ENCODE assay signal across 7 mouse cellular contexts in the genomic region with DNA sequence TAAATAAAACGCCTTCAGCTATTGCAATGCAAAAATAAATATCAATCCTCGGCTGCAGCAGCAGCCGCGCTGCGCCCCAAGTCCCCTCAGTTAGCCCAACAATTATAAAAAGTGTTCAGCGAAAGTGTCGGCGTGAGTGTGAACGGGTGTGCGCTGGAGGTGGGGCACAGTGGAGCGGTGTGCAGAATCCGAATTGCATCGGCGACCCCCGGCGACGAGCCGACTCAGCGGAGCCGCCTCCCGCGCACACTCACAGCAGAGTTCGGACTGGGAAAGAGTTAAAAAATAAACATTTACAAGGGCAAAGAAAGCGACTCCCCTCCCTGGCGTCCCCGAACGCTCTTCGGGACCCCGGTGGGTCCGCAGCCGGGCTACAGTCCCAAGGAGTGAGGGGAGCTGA. TPM values are rescaled to one million over a fixed set of nuclear protein-coding genes. Genes with fewer than 3 reads are reported as not detected.
DNase-seq lines count a peak whose midpoint lies in the region; ATAC-seq lines count a peak whose summit lies in the region.

No protein-coding gene starts in this region.

- no peak; the same call in 1 of the 2 replicates for ATAC-seq in lung, embryonic 16.5 days (ENCODE audit: low read depth)
- no peak; the same call in 1 of the 2 replicates for ATAC-seq in forebrain, embryonic 11.5 days (replicated peaks; ENCODE audit: low FRiP score)
- peak; percentile 10; the same call in 1 of the 2 replicates for ATAC-seq in intestine, embryonic 16.5 days
- ATAC-seq in neural tube, embryonic 14.5 days (ENCODE audit: low read depth) = 0 out of 2 replicates have a peak, but pooled peaks have one; percentile 2

- H3K4me2 ChIP-seq in lung, embryonic 16.5 days (ENCODE audit: low read depth, low read length) = peak overlapping the region; percentile 82
- H3K4me2 ChIP-seq in forebrain, embryonic 11.5 days (ENCODE audit: low read depth, low read length, severe bottlenecking) = peak overlapping the region; percentile 99
- peak overlapping the region; percentile 89 for H3K4me2 ChIP-seq in intestine, embryonic 16.5 days (ENCODE audit: low read depth, low read length)
- H3K4me2 ChIP-seq in neural tube, embryonic 14.5 days (ENCODE audit: low read depth, low read length) = peak overlapping the region; percentile 96

- under 1% methylated on average over 31 of the region's 31 CpGs for WGBS in lung, embryonic 16.5 days
- under 1% methylated on average over 31 of the region's 31 CpGs for WGBS in forebrain, embryonic 11.5 days
- WGBS in intestine, embryonic 16.5 days = under 1% methylated on average over 31 of the region's 31 CpGs
- under 1% methylated on average over 31 of the region's 31 CpGs for WGBS in neural tube, embryonic 14.5 days

- no peak for DNase-seq in lung, postnatal 25 days (ENCODE audit: low spot score)
- DNase-seq in forebrain, embryonic 11.5 days (ENCODE audit: low spot score) = no peak
- no peak for DNase-seq in B cell, adult 2 months
- no peak for DNase-seq in cerebellum, postnatal 14 days

- no peaks in the 10 kb centered on the region for H3K9me3 ChIP-seq in lung, embryonic 16.5 days (ENCODE audit: control insufficient read depth, low read length)
- H3K9me3 ChIP-seq in forebrain, embryonic 11.5 days (ENCODE audit: control insufficient read depth, low read length) = no peaks in the 10 kb centered on the region
- no peaks in the 10 kb centered on the region for H3K9me3 ChIP-seq in intestine, embryonic 16.5 days (ENCODE audit: control insufficient read depth, low read length)
- H3K9me3 ChIP-seq in neural tube, embryonic 14.5 days (ENCODE audit: control insufficient read depth, low read length) = no peaks in the 10 kb centered on the region

- H3K9ac ChIP-seq in lung, embryonic 16.5 days (ENCODE audit: low read length) = peak overlapping the region; percentile 80
- peak overlapping the region; percentile 81 for H3K9ac ChIP-seq in forebrain, embryonic 11.5 days (ENCODE audit: low read length)
- H3K9ac ChIP-seq in intestine, embryonic 16.5 days (ENCODE audit: low read depth, low read length) = peak overlapping the region; percentile 84
- peak overlapping the region; percentile 77 for H3K9ac ChIP-seq in neural tube, embryonic 14.5 days (replicated peaks; ENCODE audit: low read depth, low read length)

- H3K27ac ChIP-seq in lung, embryonic 16.5 days (ENCODE audit: low read length) = peak overlapping the region; percentile 80
- H3K27ac ChIP-seq in forebrain, embryonic 11.5 days (ENCODE audit: low read depth, low read length) = no peak overlapping the region
- peak overlapping the region; percentile 82 for H3K27ac ChIP-seq in intestine, embryonic 16.5 days (ENCODE audit: low read length)
- H3K27ac ChIP-seq in neural tube, embryonic 14.5 days (ENCODE audit: low read depth, low read length) = peak overlapping the region; percentile 84

- H3K27me3 ChIP-seq in lung, embryonic 16.5 days (ENCODE audit: control insufficient read depth, insufficient read depth, low read depth, low read length) = peaks cover 14% of the 10 kb centered on the region
- peaks cover 5% of the 10 kb centered on the region; the same call in 1 of the 2 replicates for H3K27me3 ChIP-seq in forebrain, embryonic 11.5 days (ENCODE audit: control insufficient read depth, insufficient read depth, low read length)
- H3K27me3 ChIP-seq in intestine, embryonic 16.5 days (replicated peaks; ENCODE audit: control insufficient read depth, insufficient read depth, low read length) = peaks cover 25% of the 10 kb centered on the region
- H3K27me3 ChIP-seq in neural tube, embryonic 14.5 days (ENCODE audit: control insufficient read depth, insufficient read depth, low read length) = peaks cover 8% of the 10 kb centered on the region; the same call in 1 of the 2 replicates

- peaks cover 6% of the 10 kb centered on the region; the same call in 1 of the 2 replicates for H3K4me1 ChIP-seq in lung, embryonic 16.5 days (replicated peaks; ENCODE audit: control insufficient read depth, insufficient read depth, low read length)
- peaks cover 12% of the 10 kb centered on the region; the same call in 1 of the 2 replicates for H3K4me1 ChIP-seq in forebrain, embryonic 11.5 days (replicated peaks; ENCODE audit: control insufficient read depth, insufficient read depth, low read length)
- peaks cover 14% of the 10 kb centered on the region for H3K4me1 ChIP-seq in intestine, embryonic 16.5 days (ENCODE audit: control insufficient read depth, insufficient read depth, low read length)
- H3K4me1 ChIP-seq in neural tube, embryonic 14.5 days (ENCODE audit: control insufficient read depth, insufficient read depth, low read length) = peaks cover 5% of the 10 kb centered on the region; the same call in 1 of the 2 replicates

- H3K4me3 ChIP-seq in lung, embryonic 16.5 days (ENCODE audit: low read length) = peak overlapping the region; percentile 69
- peak overlapping the region; percentile 64 for H3K4me3 ChIP-seq in forebrain, embryonic 11.5 days (ENCODE audit: low read depth, low read length)
- peak overlapping the region; percentile 73 for H3K4me3 ChIP-seq in intestine, embryonic 16.5 days (ENCODE audit: low read length)
- peak overlapping the region; percentile 66 for H3K4me3 ChIP-seq in neural tube, embryonic 14.5 days (ENCODE audit: low read depth, low read length)

- no peaks in the 10 kb centered on the region for H3K36me3 ChIP-seq in lung, embryonic 16.5 days (ENCODE audit: control insufficient read depth, insufficient read depth, low read length)
- H3K36me3 ChIP-seq in forebrain, embryonic 11.5 days (ENCODE audit: control insufficient read depth, insufficient read depth, low read length) = no peaks in the 10 kb centered on the region
- no peaks in the 10 kb centered on the region for H3K36me3 ChIP-seq in intestine, embryonic 16.5 days (ENCODE audit: control insufficient read depth, insufficient read depth, low read length)
- no peaks in the 10 kb centered on the region for H3K36me3 ChIP-seq in neural tube, embryonic 14.5 days (ENCODE audit: control insufficient read depth, insufficient read depth, low read length)

RNA-seq across cellular contexts. Expression of a gene that starts 1.1 kb away (rescaled TPM):
- 23.4 and 26.8 TPM in 2 replicates for polyA plus RNA-seq in lung, embryonic 16.5 days (2015; fragmentation: Nextera tagmentation; extraction: Ambion mirVana)
- polyA plus RNA-seq in forebrain, embryonic 11.5 days (2014; fragmentation: Nextera tagmentation; extraction: Ambion mirVana) = 8.5 and 11.2 TPM in 2 replicates
- 7.7 and 11.6 TPM in 2 replicates for polyA plus RNA-seq in intestine, embryonic 16.5 days (2015; fragmentation: Nextera tagmentation; extraction: Ambion mirVana)
- polyA plus RNA-seq in neural tube, embryonic 14.5 days (2014; fragmentation: Nextera tagmentation; extraction: Ambion mirVana) = 12.3 and 12.8 TPM in 2 replicates

RNA-seq across cellular contexts. Expression of a gene that starts 40.3 kb away (rescaled TPM):
- not detected in 2 replicates for polyA plus RNA-seq in lung, embryonic 16.5 days (2015; fragmentation: Nextera tagmentation; extraction: Ambion mirVana)
- not detected in 2 replicates for polyA plus RNA-seq in forebrain, embryonic 11.5 days (2014; fragmentation: Nextera tagmentation; extraction: Ambion mirVana)
- not detected in 2 replicates for polyA plus RNA-seq in intestine, embryonic 16.5 days (2015; fragmentation: Nextera tagmentation; extraction: Ambion mirVana)
- not detected in 2 replicates for polyA plus RNA-seq in neural tube, embryonic 14.5 days (2014; fragmentation: Nextera tagmentation; extraction: Ambion mirVana)

RNA-seq across cellular contexts. Expression of a gene that starts 54.7 kb away (rescaled TPM):
- polyA plus RNA-seq in lung, embryonic 16.5 days (2015; fragmentation: Nextera tagmentation; extraction: Ambion mirVana) = 63.0 and 70.0 TPM in 2 replicates
- 51.4 and 51.9 TPM in 2 replicates for polyA plus RNA-seq in forebrain, embryonic 11.5 days (2014; fragmentation: Nextera tagmentation; extraction: Ambion mirVana)
- polyA plus RNA-seq in intestine, embryonic 16.5 days (2015; fragmentation: Nextera tagmentation; extraction: Ambion mirVana) = 68.4 and 77.8 TPM in 2 replicates
- 51.4 and 57.5 TPM in 2 replicates for polyA plus RNA-seq in neural tube, embryonic 14.5 days (2014; fragmentation: Nextera tagmentation; extraction: Ambion mirVana)

Comparison
In these comparisons a context has a peak if more than half of its experiments do, and no peak if none do; other contexts are left out.
1. ATAC-seq: peak in intestine, embryonic 16.5 days (single experiment) and neural tube, embryonic 14.5 days (single experiment); none in lung, embryonic 16.5 days (single experiment) and forebrain, embryonic 11.5 days (single experiment).
2. Peak in every context shown above with its lines, with median percentiles within 50 percentile points of each other: H3K4me2 ChIP-seq, H3K4me3 ChIP-seq and H3K9ac ChIP-seq.